Mouse (Mus musculus) kidney, adult 2 months (tissue): ENCODE data around the gene Stard13.

Source experiments
- CTCF ChIP-seq: fragments of 200-500 bp; conservative IDR thresholded peaks from 2 replicates; pipeline ENCODE4 v1.5.1; 2011; ENCODE audit warnings: low read depth, mild to moderate bottlenecking, control low read depth, low read length, moderate library complexity, mixed read lengths; ENCODE audit not compliant: insufficient read depth, insufficient read length
- POLR2A ChIP-seq: fragments of 200-500 bp; IDR thresholded peaks from one replicate; pipeline ENCODE4 v1.6.1; 2011; ENCODE audit warnings: low read depth, low read length, control low read depth

DNA sequence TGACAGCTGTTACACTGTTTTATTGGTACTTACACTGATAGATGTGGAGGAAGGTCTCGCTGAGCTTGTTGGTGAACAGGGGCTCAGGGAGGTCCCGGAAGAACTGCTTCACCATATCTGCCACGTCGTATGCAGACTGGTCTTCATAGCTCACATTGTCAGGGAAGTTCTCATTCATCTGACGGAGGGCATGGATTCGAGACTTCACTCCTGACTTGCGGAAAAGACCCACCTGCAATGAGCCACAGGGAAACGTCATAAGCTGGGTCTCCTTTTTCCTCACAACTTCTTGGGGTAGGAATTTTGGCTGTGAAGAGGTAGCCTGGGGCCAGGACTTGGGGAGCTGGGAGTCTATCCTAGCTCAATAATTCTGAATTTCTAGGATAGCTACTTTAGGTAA is 181.3 kb downstream of the Stard13 start:
- TF ChIP-seq POLR2A (no peak), CTCF (no peak)
